Mouse (Mus musculus) intestine, embryonic 14.5 days (tissue): Measurements from ENCODE around the gene Cdt1. TPM values are rescaled to one million over a fixed set of nuclear protein-coding genes. Genes with fewer than 3 reads are reported as not detected.

Experiments used
- ATAC-seq: fragments of 200-750 bp; cut with Nextera tagmentation; replicated peaks from 2 replicates; pipeline ENCODE4 v1.8.0; 2017; ENCODE audit warnings: low read depth, moderate number of reproducible peaks, moderate TSS enrichment, moderate library complexity; ENCODE audit not compliant: low FRiP score, low TSS enrichment
- DNase-seq: peaks from one replicate; pipeline ENCODE4 v3.0.0-alpha.2; 2018; ENCODE audit warnings: low spot score
- H3K27ac ChIP-seq: fragments of 300-500 bp; sonication (generic); 2 replicates; pipeline ENCODE4 v1.5.1; 2014; ENCODE audit warnings: low read depth, mild to moderate bottlenecking, control low read depth
- H3K27me3 ChIP-seq: fragments of 300-500 bp; sonication (generic); replicated peaks from 2 replicates; pipeline ENCODE4 v1.6.1; 2014; ENCODE audit warnings: low read length, control low read depth; ENCODE audit not compliant: control insufficient read depth, insufficient read depth
- H3K36me3 ChIP-seq: fragments of 300-500 bp; sonication (generic); 2 replicates; pipeline ENCODE4 v1.6.1; 2014; ENCODE audit warnings: low read length, control low read depth; ENCODE audit not compliant: control insufficient read depth, insufficient read depth
- H3K4me1 ChIP-seq: fragments of 300-500 bp; sonication (generic); replicated peaks from 2 replicates; pipeline ENCODE4 v1.6.1; 2014; ENCODE audit warnings: low read length, control low read depth, mixed read lengths; ENCODE audit not compliant: control insufficient read depth, insufficient read depth
- H3K4me2 ChIP-seq: fragments of 300-500 bp; sonication (generic); 2 replicates; pipeline ENCODE4 v1.6.1; 2014; ENCODE audit warnings: low read length
- H3K4me3 ChIP-seq: fragments of 300-500 bp; sonication (generic); 2 replicates; pipeline ENCODE4 v1.5.1; 2014; ENCODE audit warnings: low read depth, low read length, control low read depth, mixed read lengths
- H3K9ac ChIP-seq: fragments of 300-500 bp; sonication (generic); 2 replicates; pipeline ENCODE4 v1.6.1; 2014; ENCODE audit warnings: mild to moderate bottlenecking, low read length
- H3K9me3 ChIP-seq: fragments of 300-500 bp; sonication (generic); 2 replicates; pipeline ENCODE4 v1.6.1; 2016; ENCODE audit warnings: low read length, control low read depth; ENCODE audit not compliant: control insufficient read depth
- WGBS: fragments of 180-500 bp; shearing (Covaris S2); extraction: QIAGEN DNeasy Blood & Tissue Kit; methylation state at CpG from one replicate; pipeline ENCODE4 v1.1.7; 2014; 5-methylcytosine and 5-hydroxymethylcytosine counted together
- polyA plus RNA-seq: library from polyadenylated mRNA; unstranded; fragments of >200 nt; fragmentation: Nextera tagmentation; extraction: Ambion mirVana; gene quantifications from 2 replicates; pipeline ENCODE4 v1.2.1, GENCODE M21; 2014

Cdt1 gene
- polyA plus RNA-seq, 1 experiment from 2014 or later, result 49.3 TPM

DNA sequence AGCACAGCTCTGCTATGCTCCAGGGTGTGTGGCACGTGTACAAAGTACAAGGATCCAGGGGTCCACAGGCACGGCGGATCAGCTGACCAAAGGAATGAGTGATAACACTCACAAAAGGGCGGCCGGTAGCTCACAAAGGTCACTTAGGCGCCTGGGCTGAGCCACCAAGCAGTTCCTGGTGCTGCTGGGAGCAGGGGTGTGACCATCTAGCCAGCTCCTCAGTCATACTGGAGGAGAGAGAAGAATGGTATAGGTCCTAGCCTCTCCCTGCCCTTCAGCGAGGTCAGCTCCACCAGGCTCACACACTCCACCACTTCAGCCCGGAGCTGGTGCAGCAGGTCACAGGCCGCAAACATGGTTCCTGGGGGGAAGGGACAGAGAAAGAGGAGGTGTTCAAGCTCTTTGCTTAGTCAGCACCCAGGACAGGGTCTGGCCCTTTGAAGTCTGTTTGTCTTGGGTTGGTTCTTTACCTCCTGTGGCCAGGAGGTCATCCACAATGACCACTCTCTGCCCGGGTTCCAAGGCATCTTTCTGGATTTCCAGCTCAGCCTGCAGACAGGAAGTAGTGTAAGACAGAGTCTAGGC, 6.9 kb downstream of the Cdt1 start:
- Histone ChIP-seq H3K36me3 (peaks cover 41% of the 10 kb centered on the region), H3K9ac (no peak overlapping the region), H3K4me3 (peak overlapping the region; percentile 71; the same call in 1 of the 2 replicates)

DNA sequence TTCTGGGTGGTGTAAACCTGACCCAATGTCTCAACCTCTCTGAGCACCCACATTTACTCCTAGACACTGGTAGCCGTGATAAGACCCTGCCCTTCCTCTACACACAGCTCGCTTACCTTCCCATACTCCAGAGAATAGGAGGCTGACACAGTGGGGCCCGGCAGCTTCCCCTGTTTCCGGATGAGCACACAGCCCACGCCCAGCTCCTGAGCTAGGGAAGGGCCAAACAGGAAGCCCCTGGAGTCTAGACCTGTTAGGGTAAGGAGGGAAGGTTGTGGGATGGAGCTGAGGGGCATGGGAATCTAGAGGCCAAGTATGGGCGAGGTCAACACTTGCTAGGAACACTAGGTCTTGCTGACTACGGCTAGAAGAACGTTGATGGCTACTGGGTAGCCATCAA, 7.5 kb downstream of the Cdt1 start:
- Histone ChIP-seq H3K27ac (no peak overlapping the region), H3K4me2 (peak overlapping the region; percentile 80), H3K27me3 (no peaks in the 10 kb centered on the region), H3K4me1 (peaks cover 35% of the 10 kb centered on the region), H3K36me3 (peaks cover 36% of the 10 kb centered on the region), H3K9me3 (no peaks in the 10 kb centered on the region), H3K4me3 (peak overlapping the region; percentile 71), H3K9ac (no peak overlapping the region; the same call in 1 of the 2 replicates)
- no peak for DNase-seq
- ATAC-seq, result no peak
- 62% methylated on average over 8 of the region's 8 CpGs for WGBS

More for the DNA sequence above, 6.9 kb downstream of the Cdt1 start:
- Histone ChIP-seq H3K4me1 (peaks cover 33% of the 10 kb centered on the region), H3K4me2 (peak overlapping the region; percentile 80), H3K27me3 (no peaks in the 10 kb centered on the region), H3K9me3 (no peaks in the 10 kb centered on the region), H3K27ac (peak overlapping the region; percentile 54)
- DNase-seq (no peak), ATAC-seq (peak; percentile 16; the same call in 1 of the 2 replicates)
- WGBS, result 24% methylated on average over 10 of the region's 10 CpGs

DNA sequence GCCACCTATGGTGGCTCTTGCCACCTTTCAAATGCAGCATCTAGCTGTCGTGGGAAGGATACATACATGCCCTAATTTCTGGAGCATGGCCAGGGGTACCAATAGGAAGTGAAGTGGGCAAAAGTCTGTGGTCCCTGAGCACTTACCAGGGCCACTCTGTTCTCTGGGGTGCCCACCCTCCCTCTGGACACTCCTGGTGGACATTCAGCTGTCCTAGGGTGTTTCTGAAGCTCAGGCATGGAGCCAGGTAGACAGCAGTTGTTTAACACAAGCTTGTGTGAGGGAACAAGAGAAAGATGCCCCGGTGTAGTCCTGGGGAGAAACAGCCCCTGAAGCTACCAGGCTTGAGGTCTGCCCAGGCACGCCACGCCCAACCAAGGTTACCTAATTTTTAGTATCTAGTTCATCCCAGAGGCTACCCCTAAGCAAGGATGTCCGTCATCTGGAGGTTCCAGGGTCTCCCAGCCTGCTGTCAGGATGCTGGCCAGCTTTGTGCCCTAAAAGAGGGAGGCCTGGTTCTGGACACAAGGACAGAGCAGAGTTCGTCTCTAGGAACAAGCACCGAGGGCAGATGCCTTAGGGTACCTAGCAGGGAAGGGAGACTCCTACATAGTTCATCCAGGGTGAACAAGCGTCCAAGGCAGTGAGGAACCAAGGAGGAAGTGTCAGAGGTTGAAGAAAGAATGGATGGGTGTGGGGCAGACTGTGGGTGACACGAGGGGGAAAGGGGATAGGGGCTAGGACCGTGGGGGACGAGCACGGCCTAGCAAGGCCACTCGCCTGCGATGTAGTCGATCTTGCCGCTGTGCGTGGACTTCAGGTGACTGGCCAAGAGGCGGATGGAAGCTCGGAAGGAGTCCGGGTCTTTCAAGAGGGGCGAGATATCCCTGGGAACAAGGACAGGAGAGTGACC, 8.2 kb downstream of the Cdt1 start:
- H3K36me3 ChIP-seq, result peaks cover 28% of the 10 kb centered on the region
- no peaks in the 10 kb centered on the region for H3K27me3 ChIP-seq
- peak overlapping the region; percentile 80 for H3K4me2 ChIP-seq
- no peaks in the 10 kb centered on the region for H3K9me3 ChIP-seq
- WGBS, result 14% methylated on average over 21 of the region's 21 CpGs
- H3K27ac ChIP-seq, result peak overlapping the region; percentile 79
- 0 out of 2 replicates have a peak, but pooled peaks have one; percentile 0 for ATAC-seq
- peak overlapping the region; percentile 71 for H3K4me3 ChIP-seq
- DNase-seq, result no peak
- peak overlapping the region; percentile 89 for H3K9ac ChIP-seq
- H3K4me1 ChIP-seq, result peaks cover 35% of the 10 kb centered on the region

DNA sequence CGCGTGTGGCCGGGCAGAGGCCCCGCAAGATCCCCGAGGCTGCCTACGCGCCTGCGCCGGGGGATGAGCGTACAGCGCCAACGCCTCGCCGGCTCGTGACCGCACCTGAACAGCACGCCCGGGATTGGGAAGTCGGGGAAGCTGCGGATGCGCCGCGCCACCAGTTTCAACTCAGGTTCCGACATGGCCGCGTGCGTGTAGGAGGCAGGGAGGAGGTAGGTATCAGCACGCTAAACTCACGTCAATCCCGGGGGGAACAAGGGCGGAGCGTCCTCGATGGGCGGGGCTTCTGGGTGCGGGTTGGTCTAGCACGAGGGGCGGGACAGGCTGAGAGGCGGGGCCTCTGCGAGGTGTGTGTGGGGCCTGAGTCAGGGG, 8.8 kb downstream of the Cdt1 start, which contains the start of gene Aprt:
Gene Aprt, minus strand, starts transcription at position 262 of the 375 bp plus-strand sequence.
- Histone ChIP-seq H3K27ac (peak within 1 kb of the TSS; percentile 79), H3K4me3 (peak within 1 kb of the TSS; percentile 71), H3K9me3 (no peaks in the 10 kb centered on the region), H3K27me3 (no peaks in the 10 kb centered on the region), H3K36me3 (peaks cover 22% of the 10 kb centered on the region), H3K4me2 (peak within 1 kb of the TSS; percentile 80), H3K9ac (peak within 1 kb of the TSS; percentile 89), H3K4me1 (peaks cover 35% of the 10 kb centered on the region)
- DNase-seq (peak; percentile 99), ATAC-seq (peak; percentile 87)
- WGBS, result under 1% methylated on average over 39 of the region's 39 CpGs

DNA sequence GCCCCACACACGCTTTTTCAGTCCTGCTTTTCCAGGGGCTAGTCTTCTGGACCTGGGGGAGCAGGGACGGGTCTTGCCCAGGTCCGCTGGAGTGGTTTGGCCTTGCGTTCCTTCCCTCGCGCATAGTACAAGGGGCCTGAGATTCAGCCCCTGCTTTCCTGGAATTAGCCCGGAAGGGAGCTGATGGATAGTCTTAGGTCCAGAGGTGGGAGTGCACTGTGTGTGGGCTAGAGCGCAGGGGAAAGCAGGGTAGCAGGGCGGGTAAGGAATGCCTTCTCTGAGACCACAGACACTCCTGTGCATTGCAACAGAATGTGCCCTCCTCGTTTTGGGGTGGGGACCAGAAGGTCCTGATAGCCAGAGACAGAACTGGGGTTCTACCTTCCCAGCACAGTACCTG, 9.3 kb downstream of the Cdt1 start:
- no peaks in the 10 kb centered on the region for H3K27me3 ChIP-seq
- H3K27ac ChIP-seq, result no peak overlapping the region; the same call in 1 of the 2 replicates
- H3K4me1 ChIP-seq, result peaks cover 35% of the 10 kb centered on the region
- 21% methylated on average over 10 of the region's 10 CpGs for WGBS
- peak; percentile 36 for ATAC-seq
- H3K36me3 ChIP-seq, result peaks cover 17% of the 10 kb centered on the region
- H3K9me3 ChIP-seq, result no peaks in the 10 kb centered on the region
- peak overlapping the region; percentile 80 for H3K4me2 ChIP-seq
- DNase-seq, result no peak
- peak overlapping the region; percentile 71 for H3K4me3 ChIP-seq
- H3K9ac ChIP-seq, result no peak overlapping the region

DNA sequence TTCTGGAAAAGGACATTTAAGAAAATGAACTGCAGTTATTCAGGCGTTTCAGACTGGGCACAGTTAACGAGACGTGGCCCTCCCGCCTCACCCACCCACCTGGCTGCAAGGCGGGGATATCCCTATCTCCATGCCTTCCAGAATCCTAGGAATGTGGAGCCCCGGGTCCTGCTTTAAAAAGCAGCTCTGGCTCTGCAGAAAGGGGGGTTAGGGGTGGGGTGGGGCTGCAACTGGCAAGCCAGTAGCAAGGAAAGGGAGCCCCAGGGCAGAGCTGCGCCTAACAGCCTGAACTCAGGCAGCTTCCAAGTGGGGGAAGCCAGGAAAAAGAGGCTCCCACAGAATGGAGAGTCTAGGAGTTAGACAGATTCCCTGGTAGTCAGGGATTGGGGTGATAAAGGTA, 11.4 kb downstream of the Cdt1 start:
- DNase-seq, result no peak
- Histone ChIP-seq H3K9me3 (no peaks in the 10 kb centered on the region), H3K9ac (no peak overlapping the region), H3K4me2 (no peak overlapping the region), H3K4me1 (peaks cover 35% of the 10 kb centered on the region), H3K36me3 (no peaks in the 10 kb centered on the region), H3K4me3 (no peak overlapping the region), H3K27me3 (no peaks in the 10 kb centered on the region), H3K27ac (no peak overlapping the region)
- ATAC-seq, result no peak
- WGBS, result 33% methylated on average over 7 of the region's 7 CpGs

DNA sequence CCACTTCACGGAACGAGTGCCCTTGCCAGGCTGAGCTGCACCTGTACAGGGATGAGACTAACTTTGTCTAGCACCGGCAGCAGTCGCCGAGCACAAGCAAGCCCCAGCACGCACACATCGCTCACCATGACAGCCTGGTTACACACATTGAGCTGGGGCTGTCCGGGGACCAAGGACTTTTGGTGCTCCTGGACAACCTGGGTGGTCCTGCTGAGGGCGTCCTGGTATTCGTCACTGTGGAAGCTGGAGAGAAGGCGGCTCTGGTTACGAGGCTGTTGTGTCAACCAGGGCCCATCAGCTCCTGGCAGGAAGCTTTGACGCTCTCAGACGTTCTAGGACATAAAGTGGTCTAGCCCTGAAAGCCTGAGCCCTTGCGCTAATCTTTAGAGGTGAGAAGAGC, 13.1 kb downstream of the Cdt1 start:
- no peaks in the 10 kb centered on the region for H3K9me3 ChIP-seq
- H3K27ac ChIP-seq, result no peak overlapping the region
- DNase-seq, result no peak
- ATAC-seq, result no peak
- no peak overlapping the region for H3K9ac ChIP-seq
- peaks cover 24% of the 10 kb centered on the region for H3K4me1 ChIP-seq
- no peaks in the 10 kb centered on the region for H3K27me3 ChIP-seq
- H3K4me3 ChIP-seq, result no peak overlapping the region
- H3K36me3 ChIP-seq, result no peaks in the 10 kb centered on the region
- 25% methylated on average over 14 of the region's 15 CpGs for WGBS
- no peak overlapping the region for H3K4me2 ChIP-seq

DNA sequence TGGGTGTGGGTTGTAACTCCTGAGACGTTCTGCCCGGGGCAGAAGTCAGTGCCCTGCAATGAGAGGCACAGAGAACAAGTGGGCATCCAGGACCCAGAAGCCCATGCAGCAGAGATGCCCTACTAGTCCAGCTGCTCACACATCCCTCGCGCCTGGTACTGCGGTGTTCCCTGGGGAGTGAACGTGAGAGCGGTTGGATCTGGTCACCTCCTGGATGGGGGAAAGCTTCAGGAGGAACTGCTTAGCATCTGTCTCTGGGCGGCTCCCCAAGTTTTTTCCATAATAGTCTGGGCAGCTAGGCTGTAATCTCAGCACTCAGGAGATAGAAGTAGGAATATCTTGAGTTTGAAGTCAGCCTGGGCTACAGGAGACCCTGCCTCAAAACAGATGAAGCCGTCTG, 17.2 kb downstream of the Cdt1 start:
- H3K36me3 ChIP-seq, result no peaks in the 10 kb centered on the region
- no peak for ATAC-seq
- H3K9ac ChIP-seq, result no peak overlapping the region
- no peaks in the 10 kb centered on the region for H3K27me3 ChIP-seq
- H3K4me3 ChIP-seq, result no peak overlapping the region
- no peak overlapping the region for H3K4me2 ChIP-seq
- WGBS, result 85% methylated on average over 9 of the region's 9 CpGs
- 0 out of 2 replicates have a peak overlapping the region, but pooled peaks have one; percentile 23 for H3K27ac ChIP-seq
- H3K4me1 ChIP-seq, result peaks cover 10% of the 10 kb centered on the region
- no peak for DNase-seq
- no peaks in the 10 kb centered on the region for H3K9me3 ChIP-seq
